Mouse (Mus musculus): Measurements from ENCODE around the gene Galnt11.

The Galnt11 gene

DNA sequence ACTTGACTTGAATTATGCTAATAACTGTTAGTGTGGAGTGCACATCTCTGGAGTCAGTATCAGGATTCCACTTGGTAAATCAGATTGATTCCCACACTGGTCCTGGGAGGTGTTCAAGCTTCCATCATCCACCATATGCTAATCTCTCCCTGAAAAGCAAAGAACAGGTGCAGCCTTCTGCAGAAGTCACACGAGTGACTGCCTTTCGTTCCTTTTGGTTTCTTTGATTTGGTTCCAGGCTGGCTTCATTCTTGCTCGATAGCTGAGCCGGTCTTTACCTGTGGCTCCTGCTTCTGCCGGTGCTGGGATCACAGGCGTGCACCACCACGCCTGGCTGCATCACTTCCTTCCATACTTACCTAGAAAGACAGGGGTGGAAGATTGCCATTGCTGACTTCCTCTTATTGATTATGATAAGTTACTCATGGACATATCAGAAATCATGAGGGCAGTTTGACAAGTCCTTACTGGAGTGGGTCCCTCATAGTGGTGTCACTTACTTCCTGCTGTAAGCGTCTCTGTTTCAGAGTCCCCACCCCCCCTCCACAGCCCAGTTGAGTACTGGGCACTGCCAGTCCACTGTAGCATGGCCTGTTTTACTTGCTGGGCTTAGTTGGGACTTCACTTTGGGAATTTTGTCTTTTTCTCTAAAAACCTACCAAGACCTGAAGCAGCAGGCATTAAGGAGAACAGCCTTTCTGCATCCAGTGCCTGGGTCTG is 31.3 kb downstream of the Galnt11 start:
- DNase-seq (ENCODE audit: low read depth, low spot score): no peak

DNA sequence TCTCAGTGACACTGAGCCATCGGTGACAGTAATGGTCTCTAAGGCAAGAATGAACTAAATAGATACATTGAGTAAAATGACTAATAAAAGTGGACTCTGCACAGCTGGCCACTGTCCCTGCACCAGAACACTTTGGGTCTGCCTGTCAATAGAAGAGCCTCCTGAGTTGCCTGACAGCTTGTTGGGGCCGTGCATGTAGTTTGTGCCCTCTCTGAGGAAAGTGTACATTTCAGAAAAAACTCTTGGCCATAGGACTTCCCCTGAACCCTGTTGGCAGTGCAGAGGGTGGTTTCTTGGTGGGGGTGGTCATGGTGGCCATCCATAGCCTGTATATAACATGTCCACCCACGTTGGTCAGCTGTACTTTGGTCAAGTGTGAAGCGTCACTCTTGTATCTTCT is 32.8 kb downstream of the Galnt11 start:
- DNase-seq (ENCODE audit: low read depth, low spot score): no peak

DNA sequence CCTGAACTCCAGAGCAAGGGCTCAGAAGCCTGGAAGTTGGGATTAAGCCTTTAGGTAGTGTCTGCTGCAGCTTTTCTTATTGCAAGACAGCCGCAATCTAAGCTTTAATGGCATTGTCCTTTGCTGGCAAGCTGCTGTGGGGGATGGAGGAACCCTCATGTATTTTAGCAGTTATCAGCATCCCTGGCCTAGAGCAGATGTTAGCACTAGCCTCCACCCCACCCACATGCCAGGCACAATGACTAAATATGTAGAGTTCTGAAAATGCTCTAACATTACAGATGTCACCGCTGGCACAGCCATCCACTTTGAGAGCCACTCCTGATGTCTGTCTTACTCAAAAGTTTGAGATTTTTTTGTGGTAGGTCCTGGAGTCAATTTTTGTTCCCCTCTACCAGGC is 35.0 kb downstream of the Galnt11 start:
- DNase-seq (ENCODE audit: low read depth, low spot score): no peak

DNA sequence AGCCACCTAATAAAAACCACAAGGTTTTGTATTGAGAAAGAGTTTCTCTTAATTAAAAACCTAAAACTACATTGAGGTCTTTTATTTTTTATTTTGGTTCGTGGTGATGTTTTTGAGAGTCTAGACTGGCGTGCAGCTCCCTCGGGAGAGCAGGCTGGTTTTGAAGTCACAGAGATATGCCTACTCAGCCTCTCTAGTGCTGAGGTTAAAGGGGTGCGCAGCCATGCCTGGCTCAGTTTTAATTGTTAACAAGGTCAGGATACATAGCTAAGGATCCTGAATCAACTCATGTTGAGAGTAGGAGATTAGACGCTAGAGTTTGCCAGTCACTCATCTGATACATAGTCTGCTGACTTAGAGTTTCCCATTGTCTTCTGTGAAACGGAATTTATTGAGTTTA is 39.7 kb downstream of the Galnt11 start:
- DNase-seq (ENCODE audit: low read depth, low spot score): no peak

DNA sequence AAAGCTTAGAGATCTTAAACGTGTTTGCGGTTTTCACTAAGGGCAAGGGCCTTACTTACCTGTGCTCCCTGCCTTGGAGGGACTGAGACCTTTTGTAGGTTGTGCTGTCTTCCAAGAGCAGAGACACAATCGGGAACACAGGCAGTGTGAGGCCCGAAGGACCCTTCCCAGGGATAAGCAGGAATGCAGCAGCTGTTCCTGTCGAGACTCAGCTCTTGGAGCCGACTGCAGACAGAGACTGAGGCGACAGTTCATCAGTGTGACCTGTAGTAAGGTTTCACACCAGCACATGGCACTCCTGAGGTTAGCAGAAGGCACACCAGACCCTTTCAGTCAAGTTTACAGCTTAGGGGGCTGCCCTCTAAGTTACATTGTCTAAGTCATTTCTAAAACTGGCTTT is 40.6 kb downstream of the Galnt11 start:
- DNase-seq (ENCODE audit: low read depth, low spot score): no peak

DNA sequence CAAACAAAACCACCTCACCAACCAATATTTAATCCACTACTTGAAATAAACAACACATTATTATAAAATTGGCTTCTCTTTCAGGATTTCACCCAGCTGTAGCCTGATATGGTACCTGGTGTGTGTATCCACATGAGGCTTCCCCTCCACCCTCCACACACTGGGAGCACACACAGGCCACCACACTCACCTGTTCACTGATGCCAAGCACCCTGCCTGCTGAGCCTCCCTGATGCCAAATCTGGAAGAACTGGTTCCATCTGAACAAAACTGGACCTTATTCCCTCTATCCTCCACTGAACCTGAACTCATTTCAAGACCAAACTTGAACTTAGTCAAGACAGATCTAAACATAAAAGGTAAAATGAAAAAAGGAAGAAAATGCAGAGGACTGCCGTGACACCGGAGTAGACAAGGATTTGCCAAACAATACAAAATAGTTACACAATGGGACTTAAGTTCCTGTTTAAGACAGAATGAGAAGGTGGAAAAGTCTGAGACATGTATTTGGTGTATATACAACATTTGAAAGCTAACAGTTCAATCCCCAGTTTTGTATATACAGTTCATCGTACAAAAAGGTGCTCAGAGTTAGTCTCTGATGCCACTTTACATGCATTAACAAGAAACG is 46.7 kb downstream of the Galnt11 start:
- DNase-seq (ENCODE audit: low read depth, low spot score): no peak

DNA sequence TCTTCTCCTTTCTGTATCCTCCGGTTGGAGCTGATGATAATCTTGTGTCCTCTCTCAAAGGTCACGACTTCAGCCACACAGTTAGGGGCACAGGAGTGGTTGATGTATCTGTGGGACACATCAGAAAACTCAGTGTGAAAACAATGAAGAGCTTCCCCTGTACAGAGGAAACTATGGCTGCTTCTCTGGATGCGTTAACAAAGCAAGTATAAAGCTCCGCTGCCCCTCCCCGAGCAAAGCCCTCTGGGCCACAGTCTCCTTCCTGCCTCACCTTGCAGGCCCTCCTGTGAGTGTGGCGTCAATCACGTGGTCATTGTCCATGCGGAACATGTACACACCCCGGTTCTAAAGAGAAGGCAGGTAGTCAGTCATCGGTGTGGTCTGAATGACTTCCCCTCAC is 53.9 kb downstream of the Galnt11 start:
- peak; percentile 80 for DNase-seq (ENCODE audit: low read depth, low spot score)

DNA sequence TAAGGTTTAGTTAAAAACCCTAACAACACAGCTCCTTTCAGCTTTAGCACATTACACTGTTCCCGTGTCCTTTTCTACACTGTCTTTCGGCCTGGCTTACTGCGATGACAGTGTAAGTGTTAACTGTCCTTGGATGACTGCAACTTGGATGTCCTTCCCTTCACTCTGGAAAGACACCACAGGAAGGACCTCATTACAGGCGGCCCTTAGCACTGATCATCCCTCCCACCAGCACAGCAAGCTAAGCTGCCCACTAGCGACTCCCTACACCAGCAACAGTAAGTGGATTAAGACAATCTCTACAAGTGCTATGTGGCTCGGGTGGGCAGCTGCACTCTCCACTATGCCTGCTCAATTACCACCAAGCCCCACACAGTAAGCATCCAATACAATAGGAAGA is 54.7 kb downstream of the Galnt11 start:
- DNase-seq (ENCODE audit: low read depth, low spot score): no peak

DNA sequence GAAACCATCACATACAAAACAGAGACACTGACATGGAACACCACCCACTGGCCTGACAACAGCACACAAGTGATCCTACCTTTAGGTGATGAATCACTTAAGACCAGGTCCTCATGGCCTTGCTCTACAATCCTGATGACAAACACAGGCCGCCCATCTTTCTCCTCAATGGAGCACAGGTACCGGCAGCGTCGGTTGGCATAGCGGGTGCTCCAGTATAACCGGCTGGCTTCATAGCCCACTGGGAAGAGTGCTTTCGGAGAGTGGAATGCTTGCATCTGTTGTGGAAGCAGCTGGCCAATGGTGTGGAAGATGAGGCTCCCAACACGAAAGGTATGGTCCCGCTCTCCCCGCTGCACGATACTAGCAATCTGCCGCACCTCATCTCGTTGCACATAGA is 62.3 kb downstream of the Galnt11 start:
- no peak for DNase-seq (ENCODE audit: low read depth, low spot score)

DNA sequence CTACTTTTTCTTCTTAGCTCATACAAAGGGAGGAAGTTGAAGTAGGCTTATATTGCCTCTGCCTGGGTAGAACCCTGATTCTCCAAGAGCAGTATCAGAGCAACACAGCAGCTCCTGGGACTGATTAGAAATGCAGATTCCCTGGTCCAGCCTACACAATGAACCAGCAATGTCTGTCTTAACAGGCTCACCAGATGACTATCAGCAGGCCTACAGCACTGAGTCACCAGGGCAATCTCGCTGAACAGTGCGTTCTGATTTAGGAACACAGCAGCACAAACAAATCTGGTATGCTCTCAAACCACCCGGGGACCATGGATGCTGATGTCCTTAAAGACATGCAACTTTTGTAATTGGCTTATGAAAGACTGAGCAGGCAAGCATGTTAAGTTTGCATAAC is 75.1 kb downstream of the Galnt11 start:
- DNase-seq (ENCODE audit: low read depth, low spot score): no peak

DNA sequence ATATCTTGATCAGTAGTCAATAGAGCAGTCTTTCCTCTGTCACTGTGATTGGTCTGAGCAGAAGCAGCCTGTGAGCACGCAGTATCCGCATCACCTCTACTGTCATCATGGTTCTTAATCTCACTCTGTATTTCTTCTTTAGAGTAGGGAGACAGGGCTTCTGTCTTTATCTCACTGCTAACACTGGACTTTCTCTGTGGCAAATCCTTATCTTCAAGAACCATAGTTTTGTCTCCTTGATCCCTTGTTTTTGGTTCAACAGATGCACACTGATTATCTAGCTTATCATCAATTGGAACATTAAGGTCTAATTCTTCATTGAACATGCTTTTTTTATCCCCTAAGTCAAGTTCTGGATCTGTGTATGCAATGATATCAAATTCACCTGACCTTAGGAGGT is 88.5 kb downstream of the Galnt11 start:
- no peak for DNase-seq (ENCODE audit: low read depth, low spot score)

DNA sequence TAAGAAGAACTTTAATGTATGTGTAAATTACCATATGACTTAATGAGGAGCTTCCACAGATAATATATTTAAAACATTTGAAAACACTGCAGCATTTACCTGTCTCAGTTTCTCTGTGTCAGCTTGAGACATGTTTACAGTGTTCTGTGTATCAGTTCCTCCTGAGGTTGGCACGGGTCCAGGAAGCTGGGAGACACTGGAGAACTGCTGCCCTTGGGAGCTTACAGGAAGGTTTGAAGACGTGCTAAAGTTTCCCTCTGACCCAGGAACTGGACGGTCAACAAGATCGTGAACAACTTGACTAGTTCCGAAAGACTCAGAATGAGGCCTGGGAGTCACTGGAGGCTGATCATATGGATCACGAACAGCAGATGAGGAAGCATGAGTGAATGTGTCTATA is 92.2 kb downstream of the Galnt11 start:
- no peak for DNase-seq (ENCODE audit: low read depth, low spot score)

Measured in ZHBTc4 (cell line).